Mouse (Mus musculus) yolk sac, embryonic 10.5 days (tissue): ENCODE results near the gene Apobr.
A peak's percentile ranks its signal among the peaks of the same experiment; 100 is the strongest.

Experiments
- DNase-seq: peaks from one replicate; pipeline ENCODE4 v3.0.0-alpha.2; 2017; ENCODE audit warnings: low spot score

The Apobr gene

DNA sequence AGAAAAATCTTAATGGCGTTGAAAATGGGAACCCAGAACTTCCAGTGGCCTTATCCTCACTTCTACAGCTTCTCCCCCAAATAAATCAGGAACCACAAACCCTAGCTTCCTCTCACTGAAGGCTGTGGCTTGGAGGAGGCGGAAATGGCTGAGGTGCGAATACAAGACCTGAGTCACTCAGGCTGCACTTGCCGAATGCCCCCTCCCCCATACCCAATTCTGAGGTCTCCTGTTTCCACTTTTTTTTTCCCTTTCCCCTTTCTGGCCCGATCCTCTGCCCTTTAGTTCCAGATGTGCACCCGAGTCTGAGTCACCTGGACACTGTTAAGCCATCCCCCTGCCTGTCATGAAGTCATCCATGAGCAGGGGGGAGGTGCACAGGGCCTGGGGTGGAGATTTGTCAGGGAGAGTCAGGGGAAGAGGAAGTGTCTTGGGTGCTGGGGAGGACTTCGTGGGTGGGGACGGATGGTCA lies at the start of gene Apobr:
Gene Apobr (plus strand): TSS at position 437 of the 472 bp plus-strand sequence.
- peak; percentile 42 for DNase-seq

DNA sequence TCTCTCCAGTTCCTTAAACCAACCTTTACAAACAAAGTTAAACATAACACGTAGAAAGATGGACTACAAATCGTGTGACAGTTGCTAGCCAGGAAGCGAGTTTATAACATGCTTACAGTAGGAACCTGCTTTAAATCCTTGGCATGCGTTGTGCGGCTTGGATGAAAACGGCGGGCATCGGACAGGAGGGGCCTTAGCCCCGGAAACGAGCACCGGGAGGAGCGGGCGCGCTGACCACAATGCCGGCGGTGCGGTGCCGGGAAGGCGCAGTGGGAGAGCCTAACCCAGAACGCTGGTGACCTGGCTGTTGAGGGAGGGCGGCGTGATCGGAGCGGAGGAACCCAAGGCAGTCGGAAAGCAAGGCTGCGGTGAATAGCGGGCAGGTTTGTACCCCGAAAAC lies 49.0 kb upstream of the Apobr start:
- no peak for DNase-seq

DNA sequence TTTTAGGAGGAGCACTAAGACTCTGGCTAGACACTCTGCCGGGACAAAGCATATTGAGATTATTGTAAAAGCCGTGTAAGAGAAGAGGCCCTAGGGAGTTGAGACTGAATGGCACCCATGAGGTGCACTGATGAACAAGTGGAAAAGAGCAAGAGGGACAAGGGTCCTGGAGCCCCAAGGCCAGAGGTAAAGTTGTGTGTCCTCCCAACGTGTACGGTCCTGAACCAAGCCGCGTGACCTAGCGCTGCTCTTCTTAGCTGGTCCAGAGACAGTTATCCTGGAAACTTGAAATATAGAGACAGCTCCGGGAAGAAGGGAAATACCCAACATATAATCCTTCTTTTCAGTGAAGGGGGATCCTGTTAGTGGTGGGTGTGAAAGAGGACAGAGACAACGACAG lies 48.3 kb upstream of the Apobr start:
- no peak for DNase-seq

DNA sequence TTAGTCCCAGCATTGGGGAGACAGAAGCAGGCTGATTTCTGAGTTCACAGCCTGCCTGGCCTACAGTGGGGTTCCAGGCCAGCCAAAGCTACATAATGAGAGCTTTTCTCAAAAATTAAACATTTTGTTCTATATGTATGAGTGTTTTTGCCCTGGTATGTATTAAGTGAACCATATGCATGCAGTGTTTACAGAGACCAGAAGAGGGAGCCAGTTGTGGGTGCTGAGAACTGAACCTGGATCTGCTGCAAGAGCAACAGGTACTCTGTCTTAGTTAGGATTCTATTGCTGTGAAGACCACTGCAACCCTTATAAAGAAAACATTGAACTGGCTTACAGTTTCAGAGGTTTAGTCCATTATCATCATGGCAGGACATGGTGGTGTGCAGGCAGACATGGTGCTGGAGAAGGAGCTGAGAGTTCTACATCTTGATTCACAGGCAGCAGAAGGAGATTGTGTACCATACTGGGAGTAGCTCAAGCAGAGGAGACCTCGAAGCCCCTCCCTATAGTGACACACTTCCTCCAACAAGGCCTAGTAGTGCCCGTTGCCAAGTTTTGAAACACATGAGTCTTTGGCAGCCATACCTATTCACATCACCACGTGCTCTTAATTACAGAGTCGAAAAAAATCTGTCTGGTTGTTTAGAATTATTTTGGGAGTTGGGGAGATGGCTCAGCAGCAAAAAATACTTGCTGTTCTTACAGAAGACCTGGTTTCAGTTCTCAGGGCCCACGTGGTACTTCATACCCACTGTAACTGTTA lies 46.7 kb upstream of the Apobr start:
- no peak for DNase-seq

DNA sequence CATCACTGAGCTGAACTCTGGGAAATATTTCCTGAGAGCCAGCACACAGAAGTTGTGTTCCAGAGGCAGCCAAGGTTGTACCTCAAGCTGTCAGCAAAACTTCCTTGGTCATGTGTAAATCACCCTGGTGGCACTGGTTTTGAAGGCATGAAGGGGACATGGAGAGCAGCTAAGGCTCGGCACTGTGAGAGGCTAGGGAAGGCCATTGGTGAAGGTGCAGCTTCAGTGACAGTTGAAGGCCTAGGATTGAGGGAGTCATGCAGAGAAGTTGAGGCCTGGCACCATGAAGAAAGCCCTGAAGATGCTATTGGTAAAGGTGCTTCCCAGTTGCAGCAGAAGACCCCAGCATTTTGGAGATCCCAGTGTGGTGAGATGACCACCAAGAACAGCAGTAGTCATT lies 43.1 kb upstream of the Apobr start:
- no peak for DNase-seq

DNA sequence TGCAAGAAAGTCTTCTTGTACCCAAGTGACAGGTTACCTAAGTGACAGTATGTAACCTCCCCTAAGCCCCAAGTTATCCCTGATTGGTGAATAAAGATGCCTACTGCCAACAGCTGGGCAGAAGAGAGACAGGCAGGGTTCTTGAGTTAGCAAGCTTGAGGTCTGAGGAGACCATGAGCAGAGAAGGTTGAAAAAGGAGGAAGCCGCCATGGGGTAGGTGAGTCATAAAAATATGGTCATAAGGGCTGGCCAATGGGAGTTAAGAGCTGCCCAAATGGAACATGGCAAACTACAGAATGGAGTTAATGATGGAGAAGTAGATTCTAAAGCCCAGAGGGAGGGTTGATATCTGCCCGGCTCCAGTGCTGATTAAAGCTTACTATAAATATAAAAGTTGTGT lies 39.1 kb upstream of the Apobr start:
- DNase-seq = no peak

DNA sequence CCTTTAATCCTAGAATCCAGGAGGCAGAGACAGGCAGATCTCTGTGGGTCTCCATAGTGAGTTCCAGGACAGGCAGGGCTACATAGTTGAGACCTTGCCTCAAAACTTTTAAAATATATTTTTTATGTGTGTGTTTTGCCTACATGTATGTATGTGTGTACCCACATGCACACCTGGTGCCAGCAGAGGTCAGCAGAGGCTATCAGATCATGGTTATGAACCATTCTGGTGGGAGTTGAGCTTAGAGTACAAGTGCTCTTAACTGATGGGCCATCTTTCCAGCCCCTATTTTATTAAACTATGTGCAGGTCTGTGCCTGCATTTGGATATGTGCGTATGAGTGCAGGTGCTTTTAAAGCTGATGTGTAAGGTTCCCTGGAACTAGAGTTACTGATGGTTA lies 29.9 kb upstream of the Apobr start:
- DNase-seq = no peak

DNA sequence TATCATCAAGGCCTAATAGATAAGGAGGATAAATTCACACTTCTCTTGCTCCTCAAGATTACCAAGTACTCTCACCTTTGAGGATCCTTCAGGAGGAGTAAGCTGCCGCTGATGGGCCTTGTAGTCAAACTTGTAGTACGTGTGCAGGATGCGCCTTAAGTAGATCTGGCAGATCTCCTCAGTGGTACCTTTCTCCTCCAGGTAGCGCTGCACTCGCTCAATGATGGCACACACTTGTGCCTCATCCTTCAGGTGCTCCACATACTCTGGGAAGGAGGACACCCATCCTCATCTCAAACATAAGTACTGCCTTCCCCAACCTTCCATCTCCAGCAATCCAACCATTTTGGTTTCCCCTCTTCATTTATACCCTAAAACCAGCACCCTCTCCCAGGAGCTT lies 28.1 kb upstream of the Apobr start:
- DNase-seq = no peak

DNA sequence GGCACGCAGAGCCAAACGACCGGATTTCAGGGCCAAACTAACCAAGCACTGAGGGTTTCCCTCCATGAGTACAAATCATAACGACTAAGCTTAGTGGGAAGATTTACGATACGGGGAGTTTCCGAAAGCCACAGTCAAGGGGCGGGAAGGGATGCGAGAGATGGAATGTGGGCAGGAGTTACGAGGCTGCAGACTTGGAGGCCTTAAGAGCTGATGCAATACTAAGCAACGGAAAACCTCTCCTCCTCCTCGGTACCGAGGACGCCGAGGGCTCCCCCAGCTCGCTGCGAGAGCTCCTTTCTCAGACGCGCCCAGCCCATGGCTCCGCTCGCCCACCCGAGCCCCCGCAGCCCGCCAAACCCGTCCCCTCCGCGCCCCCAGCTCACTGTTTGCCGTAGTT lies 19.0 kb upstream of the Apobr start:
- DNase-seq = no peak

DNA sequence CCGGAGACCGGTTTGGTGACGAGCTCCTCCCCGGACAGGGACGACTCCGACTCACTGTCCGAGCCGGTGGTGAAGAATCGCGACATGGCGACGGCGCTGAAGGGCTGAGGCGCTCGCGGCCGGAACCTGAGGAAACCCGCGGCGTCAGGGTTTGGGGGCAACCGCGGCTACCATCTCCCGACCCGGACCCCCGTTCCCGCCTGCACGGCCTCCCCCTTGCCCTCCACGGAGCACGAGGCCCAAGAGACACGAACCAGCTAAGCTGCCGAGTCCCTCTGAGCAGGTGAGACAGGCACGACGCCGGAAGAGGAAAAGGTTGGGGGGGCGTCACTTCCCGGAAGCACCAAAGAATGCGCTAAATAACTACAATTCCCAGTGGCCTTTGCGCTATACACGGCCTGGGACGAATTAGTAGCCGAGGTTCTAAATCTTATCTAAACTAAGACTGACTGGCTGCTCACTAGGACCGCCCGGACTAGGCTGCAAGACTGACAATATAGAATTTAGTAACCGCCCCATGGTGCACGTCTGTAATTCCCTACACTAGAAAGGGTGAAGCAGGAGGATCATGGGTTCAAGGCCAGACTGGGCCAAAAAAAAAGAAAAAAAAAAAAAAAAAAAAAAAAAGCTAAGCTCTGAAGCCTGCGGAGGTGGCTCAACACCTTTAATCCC lies 18.5 kb upstream of the Apobr start, which contains the start of gene Eif3c:
Gene Eif3c (minus strand): TSS at position 318 of the 672 bp plus-strand sequence.
- peak; percentile 91 for DNase-seq

DNA sequence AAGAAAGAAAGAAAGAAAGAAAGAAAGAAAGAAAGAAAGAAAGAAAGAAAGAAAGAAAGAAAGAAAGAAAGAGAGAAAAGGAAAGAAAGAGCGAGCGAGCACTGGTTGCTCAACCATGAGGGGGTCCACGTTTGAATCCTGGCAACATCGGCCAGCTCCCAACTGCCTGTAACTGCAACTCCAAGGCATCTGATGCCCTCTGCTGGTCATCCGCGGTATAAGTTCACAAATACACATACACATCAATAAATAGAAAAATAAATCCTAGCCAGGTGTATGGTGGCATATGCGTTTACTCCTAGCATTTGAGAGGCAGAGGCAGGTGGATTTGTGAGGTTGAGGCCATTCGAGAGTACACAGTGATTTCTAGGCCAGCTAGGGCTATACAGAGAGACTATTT lies 7.8 kb upstream of the Apobr start:
- DNase-seq = no peak

DNA sequence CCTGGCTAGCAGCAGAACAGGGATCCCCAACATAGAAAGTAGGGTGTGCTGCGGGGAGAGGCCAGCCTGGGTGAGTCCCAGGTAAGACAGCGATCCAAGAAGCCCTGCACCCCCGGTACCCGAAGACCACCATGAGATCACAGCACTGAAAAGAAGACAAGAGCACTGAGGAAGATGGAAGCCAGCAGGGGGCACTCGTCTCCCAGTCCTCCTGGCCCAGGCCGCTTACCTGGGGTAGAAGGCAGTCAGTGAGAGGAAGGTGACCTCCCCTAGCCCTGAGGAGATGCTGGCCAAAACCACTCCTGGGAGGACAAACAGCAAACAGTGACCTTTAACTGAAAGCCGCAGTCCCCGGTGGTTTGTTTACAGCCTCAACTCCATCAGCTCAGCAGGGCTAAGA lies 5.6 kb upstream of the Apobr start:
- DNase-seq = peak; percentile 32

DNA sequence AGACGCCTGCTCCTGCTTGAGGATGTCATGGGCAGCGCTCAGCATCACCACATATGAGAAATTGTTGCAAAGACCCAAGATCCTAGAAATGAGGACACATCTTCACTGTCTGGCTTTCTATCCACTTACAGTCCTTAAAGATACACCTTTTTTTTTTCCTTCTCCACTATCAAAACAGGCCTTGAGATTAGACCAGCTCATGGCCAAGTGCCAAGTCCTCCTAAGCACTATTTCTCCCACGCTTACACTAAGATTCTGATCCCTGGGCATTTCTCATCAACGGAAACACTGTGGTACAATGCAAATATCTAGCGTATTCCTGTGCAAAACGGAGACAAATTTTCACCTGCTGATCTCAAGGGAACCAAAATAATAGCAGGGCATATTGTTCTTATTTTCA lies 3.1 kb upstream of the Apobr start:
- no peak for DNase-seq

DNA sequence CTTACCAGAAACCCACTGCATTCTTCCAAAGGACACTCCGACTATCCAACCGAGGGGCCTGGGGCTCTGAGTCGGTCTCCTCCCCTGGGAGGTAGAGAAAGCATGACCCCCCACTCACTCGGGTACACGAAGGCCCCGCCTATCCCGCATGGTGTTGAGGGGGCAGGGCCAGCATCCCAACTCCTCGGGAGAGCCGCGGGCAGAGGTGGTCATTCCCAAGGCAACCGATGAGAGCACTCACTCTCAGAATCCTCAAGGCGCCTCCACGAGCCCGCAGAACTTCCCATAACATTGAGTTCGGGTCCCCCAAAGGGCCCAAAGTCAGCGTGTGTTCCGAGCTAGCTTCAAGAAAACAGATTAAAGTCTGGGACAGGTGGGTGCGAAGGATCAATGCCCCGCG lies 2.0 kb upstream of the Apobr start:
- no peak for DNase-seq

DNA sequence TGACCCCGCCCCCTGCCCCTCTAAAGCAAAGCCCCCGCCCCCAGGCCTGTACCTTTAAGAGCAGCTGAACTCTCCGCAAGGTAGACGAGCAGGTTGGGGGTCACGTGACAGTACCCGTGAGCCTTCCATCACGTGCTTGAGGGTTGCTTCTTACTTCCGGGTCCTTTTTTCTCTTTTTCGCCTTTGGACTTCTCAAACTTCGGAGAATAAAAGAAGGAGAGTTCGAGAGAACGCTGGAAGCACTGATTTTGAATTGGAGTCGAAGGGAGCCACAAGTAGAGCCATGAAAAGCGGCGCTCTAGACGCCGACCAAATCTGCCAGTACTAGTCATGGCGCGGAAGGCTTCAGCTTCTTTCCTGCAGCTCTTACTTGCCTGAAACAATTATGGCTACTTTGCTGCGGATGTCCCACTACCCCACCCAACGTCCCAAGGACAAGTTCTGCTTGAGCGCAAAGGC lies 1.5 kb upstream of the Apobr start:
- peak; percentile 93 for DNase-seq

DNA sequence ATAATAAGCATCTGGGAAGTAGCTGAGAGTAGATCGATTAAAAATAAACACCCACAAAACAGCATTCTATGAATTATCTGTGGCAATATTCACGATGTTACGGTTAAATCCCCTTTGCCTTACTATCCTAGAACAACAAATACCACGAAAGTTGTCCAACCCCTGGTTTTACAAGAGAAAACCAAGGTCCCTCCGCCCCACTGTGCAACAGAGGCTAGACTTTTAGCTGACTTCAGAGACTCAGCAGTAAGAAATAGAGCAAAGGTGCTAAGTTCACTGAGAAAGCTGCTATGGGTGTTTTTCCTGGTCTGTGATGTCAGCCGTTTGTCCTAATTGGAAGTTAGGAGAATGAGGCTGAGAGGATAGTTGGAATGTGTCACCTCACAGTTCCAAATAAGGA lies 981 bp upstream of the Apobr start:
- peak; percentile 47 for DNase-seq

DNA sequence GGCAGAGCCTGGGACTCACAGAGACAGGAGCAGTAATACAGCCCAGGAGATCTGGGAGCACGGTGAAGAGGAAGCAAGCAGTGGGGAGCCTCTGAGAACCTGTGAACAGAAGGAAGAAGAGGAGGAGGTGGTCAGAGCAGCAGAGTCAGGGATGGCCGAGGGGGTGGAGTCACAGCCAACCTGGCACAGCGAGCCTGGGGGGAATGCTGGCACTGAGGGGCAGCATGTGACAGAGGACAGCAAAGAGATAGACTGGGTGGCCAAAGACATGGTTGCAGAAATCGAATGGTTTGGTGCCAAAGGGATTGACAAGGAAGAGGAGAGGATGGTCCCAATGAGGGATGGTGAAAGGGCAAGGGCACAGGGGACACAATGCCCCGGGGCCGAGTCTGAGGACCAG lies 975 bp downstream of the Apobr start, which contains the start of gene Cln3:
Gene Cln3 (minus strand): TSS at position 101 of the 400 bp plus-strand sequence.
- no peak for DNase-seq

DNA sequence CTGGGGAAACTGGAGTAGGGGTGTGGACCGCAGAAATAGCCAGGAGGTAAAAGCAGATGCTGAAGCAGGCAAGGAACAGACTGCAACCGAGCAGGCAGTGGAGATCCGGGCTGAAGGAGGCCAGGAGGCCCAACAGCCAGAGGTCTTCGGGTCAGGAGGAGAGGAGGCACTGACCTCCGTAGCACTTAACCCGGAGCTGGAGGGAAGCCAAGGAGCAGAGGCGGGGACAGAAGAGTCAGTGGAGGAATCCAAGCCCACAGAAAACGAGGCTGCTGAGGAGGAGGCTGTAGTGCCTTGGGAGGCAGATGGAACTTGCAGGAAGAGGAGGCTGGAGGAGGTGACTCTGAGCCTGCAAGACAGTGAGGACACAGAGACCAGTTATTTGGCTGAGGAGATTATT lies 2.1 kb downstream of the Apobr start:
- no peak for DNase-seq

DNA sequence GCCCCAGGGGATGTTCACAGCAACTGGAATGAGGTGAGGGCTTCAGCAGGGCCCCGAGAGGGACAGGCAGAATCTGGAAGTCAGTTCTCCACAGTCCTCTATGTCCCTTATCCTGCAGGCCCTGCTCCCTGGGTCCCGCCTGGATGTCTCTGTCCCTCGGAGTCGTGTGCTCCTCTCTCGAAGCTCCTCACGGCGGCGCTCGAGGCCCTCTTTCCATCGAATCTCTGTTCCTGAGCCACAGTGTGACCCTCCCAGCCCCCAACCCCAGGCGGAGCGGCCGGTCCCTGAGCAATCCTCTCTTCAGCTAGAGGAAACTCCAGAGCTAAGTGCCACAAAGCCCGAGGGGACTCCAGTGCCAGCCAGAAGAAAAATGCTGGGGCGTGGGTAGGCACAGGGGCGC lies 3.0 kb downstream of the Apobr start:
- DNase-seq = peak; percentile 51

DNA sequence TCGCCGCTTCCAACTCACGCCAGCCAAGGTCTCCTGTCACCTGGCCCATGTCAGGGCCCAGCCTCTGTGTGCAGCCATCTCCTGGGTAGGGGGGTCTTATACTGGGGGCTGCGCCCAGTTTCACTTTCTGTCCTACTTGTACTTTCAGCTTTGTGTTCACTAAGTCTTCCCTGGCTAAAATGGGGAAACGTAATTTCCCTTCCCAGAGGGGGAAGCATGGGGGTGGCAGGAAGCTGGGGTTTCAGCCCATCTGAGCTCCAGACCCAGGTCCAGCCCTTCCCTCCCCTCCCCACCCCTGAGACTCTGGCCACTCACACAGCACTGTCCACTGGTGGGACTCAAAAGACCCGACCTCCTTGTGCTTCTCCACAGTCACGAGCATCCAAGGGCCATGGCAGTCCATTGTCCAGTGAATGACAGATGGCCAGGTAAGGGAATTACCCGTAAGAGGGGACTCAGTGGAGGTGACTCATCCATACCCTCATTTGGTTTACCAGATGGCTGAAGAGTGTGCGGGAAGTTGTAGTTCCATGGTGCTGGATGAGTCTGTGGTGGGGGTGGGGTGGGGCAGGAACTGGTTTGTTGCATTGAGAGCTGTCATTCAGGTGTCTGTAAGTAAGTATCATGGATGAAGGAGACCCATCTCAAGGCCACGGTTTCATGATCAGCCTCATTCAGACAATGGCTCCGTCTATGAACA lies 10.3 kb downstream of the Apobr start, which contains the start of gene Il27:
Gene Il27 (minus strand): TSS at position 80 of the 700 bp plus-strand sequence.
- no peak for DNase-seq

DNA sequence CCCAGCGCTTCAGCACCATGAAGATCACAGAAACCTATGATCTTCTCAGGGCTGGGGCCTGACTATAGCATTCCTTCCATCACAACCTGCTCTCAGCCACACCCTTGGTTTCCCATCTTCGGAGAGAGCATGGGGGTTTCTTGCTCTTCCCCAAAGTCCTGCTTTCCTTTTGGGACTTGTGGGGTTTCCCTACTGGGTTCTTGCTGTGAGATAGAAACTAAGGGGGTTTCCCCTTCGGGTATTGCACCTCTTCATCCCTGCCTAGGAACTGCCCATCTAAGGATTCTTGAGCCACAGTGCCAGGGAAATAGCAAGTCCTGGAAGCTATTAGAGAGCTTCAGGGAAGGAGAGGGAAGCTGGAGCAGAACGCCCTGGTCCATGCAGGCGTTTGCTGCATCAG lies 11.1 kb downstream of the Apobr start:
- no peak for DNase-seq

DNA sequence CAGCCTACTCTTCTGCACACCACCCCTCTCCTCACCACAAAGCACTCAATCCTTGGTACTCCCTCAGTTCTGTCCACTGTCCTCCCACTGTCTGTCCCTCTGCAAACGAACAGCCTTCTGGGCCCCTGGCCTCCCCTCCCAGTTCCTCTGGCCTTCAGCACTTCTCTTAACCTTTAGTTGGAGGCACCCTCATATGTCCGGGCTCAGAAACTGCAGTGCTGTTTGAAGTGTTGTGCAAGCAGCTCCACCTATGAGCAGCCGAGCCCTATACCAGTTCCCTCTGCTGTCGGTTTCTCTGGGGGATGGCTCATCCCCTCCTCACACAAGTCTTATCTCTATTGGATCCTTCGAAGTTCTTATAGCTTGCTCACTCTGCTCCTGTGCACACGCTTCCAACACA lies 11.7 kb downstream of the Apobr start:
- DNase-seq = no peak

DNA sequence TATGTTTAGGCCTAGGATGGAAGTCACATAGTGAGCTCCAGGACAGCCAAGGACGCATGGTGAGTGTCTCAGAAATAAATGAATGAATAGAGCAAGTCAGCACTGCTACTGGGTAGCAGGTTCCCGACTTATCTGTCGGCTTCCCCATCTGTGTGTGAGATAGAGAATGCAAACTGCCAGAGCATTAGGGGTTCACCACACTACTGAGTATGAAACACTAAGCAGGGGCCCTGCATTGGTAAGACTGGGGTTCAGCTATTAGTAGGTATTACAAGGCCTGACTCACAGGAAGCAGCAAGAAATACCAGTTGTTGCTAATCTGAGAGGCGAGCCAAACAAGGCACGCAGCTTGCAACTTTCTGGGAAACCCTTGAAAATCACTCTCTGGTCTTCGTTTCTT lies 14.2 kb downstream of the Apobr start:
- no peak for DNase-seq
